Mouse (Mus musculus): ENCODE results near the gene Popdc3. TPM values are rescaled to one million over a fixed set of nuclear protein-coding genes. Genes with fewer than 3 reads are reported as not detected.
"Not testable (repeated sequence)": the region's sequence is repeated elsewhere in the genome, so short reads cannot be mapped to it uniquely, and the experiment has no call there.

Gene Popdc3
- 10 to 100 TPM; 41.4 to 47.4 TPM for total RNA-seq (2021)
- long read RNA-seq, experiment 1, transcript Popdc3-201 (4 exons, 1,853 nt): major isoform, 55 of 84 reads
- long read RNA-seq, experiment 1, transcript Popdc3-202 (4 exons, 1,369 nt): minor isoform, 9 of 84 reads
- long read RNA-seq, experiment 1, partial matches to known transcripts: 6 of 84 reads
- long read RNA-seq, experiment 1, other reads (novel, unspliced or antisense): 14 of 84 reads
- long read RNA-seq, experiment 2, transcript Popdc3-201 (4 exons, 1,853 nt): major isoform, 43 of 66 reads
- long read RNA-seq, experiment 2, partial matches to known transcripts: 2 of 66 reads
- long read RNA-seq, experiment 2, other reads (novel, unspliced or antisense): 19 of 66 reads

DNA sequence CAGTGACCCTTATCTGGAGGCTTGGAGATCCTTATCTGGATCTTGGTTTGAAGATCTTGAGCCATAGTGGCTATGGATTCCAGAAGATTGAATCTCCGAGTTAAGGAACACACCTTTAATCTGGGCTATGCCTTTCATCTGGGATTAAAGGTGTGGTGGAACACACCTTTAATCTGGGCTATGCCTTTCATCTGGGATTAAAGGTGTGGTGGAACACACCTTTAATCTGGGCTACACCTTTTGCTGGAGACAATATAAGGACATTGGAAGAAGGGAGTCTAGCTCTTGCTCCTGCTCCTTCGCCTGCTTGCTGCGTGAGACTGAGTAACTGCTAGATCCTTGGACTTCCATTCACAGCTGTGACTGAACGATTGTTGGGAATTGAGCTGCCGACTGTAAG, at the start of gene Popdc3:
Popdc3 (plus strand) TSS at position 301 of the 400 bp plus-strand sequence.
- DNase-seq: not testable (repeated sequence)

- DNase-seq: no peak
Observed at GRCm38 (mm10) chr10:45129105-45129504, 48.8 kb upstream of the Popdc3 start.

- DNase-seq: no peak
Observed at GRCm38 (mm10) chr10:45130004-45130403, 47.9 kb upstream of the Popdc3 start.

DNA sequence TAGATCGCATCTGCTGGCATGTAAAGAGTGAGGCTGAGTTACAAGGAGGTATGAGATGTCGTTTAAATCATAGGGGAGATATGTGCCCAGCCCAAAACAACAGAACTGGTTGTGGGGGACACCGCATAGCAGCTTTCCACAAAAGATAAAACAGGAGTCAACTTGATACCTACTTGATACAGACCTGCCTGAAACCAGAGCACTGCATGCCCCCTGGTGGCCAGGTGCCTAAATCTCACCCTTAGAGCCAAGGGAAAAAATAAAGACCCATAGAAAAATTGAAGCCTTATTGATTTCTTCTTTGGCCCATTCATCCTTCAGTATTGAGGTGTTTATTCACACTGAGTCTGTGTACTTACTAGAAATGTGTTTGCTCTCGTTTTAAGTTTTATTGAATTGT, 45.5 kb upstream of the Popdc3 start:
- DNase-seq: no peak

GRCm38 (mm10) chr10:45136806-45137205, 41.1 kb upstream of the Popdc3 start:
- no peak for DNase-seq

DNA sequence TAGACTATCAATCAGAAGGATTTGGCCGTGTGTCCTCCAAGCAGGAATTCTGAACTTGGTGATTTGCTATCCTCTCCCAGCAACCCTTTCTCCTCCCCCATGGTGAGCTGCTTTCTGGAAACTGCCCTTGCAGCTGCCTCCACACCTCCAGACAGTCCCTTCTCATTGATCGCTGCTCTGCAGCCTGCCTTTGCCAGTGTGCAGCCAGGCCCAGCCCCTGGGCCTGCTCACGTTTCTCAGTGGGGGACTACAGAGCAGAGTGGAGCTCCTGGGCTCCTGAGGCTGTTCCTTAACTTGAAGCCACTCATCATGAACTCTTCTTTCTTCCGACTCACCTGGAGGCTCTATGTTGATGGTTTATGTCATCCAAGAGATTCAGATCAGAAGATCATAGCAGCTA, 38.0 kb upstream of the Popdc3 start:
- DNase-seq: no peak

GRCm38 (mm10) chr10:45140474-45141212, 37.3 kb upstream of the Popdc3 start:
- DNase-seq: no peak

DNA sequence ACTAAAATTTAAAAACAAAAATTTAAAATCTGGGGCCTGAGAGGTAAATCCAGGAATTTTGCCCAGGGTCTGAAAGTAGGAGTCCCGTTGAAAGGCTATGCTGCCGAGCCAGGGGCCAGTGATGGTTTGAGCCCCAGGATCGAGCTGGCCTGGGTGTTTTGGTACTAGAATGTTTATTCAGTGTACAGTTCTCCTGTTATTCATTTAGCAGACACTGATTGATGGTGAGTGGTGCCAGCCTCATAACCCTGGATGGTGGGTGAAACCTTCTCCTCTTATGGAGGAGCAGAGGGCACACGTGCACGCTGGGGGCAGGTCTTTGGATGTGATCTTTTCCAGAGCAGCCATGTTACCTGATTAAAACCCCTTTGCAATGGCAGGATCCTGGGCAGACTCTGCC, 35.5 kb upstream of the Popdc3 start:
- no peak for DNase-seq

DNA sequence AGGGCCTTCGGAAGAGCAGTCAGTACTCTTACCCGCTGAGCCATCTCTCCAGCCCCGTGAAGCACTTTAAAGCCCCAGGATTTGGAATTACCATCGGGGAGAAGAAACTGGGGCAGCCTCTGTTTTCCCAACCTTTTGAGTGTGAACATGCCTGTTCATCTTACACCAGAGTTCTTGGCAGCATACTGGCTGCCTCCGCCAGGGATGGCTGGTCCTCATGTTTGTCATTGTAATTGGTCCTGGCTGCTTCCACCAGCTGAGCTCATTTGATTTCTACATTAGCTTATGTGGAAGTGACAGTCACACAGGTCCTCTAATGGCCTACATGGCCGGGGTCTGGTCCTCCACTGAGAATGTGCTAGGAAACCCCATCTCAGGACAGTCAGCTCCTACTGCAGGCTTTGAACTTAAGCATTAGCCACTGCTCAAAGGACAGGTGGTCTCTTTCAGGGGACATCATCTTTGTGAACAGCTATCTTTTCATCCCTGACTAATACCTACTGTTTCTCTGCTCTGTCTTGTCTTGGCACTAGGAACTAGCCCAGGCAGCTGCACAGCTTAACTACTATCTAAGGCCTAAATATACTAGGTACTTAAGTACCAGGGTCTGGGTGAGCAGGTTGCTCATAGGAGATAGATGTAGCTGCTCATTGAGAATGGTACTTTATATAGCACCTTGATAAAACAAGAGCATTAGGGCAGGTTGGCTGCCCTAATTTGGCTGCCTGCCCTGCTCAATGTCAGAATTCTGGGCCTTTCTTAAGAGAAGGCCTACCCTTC, 33.7 kb upstream of the Popdc3 start:
- no peak for DNase-seq

GRCm38 (mm10) chr10:45146821-45147220, 31.1 kb upstream of the Popdc3 start:
- no peak for DNase-seq

DNA sequence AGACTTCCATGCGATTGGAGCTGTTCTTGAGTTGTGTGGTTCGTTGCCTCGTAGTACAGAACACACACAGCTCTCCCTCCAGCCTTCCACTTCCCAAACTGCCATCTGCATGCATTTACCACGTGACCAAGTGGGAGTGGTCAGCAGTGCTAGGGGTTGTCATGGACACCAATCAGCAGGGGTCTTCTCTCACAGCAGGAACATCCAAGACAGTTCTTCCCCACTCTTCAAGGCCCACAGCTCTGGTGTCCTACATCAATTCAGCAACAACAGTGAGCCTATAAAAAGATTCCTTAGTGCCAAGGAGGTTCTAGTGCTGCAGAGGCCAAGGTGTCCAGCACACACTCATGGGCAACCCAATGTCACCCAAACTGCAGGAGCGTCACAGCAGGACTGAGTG, 26.8 kb upstream of the Popdc3 start:
- no peak for DNase-seq

- DNase-seq: no peak
Observed at GRCm38 (mm10) chr10:45151771-45152692, 25.9 kb upstream of the Popdc3 start.

- DNase-seq: no peak
Observed at GRCm38 (mm10) chr10:45154557-45155060, 23.3 kb upstream of the Popdc3 start.

- DNase-seq: no peak
Observed at GRCm38 (mm10) chr10:45165851-45166250, 12.0 kb upstream of the Popdc3 start.

- no peak for DNase-seq
Observed at GRCm38 (mm10) chr10:45173927-45174326, 4.0 kb upstream of the Popdc3 start.

DNA sequence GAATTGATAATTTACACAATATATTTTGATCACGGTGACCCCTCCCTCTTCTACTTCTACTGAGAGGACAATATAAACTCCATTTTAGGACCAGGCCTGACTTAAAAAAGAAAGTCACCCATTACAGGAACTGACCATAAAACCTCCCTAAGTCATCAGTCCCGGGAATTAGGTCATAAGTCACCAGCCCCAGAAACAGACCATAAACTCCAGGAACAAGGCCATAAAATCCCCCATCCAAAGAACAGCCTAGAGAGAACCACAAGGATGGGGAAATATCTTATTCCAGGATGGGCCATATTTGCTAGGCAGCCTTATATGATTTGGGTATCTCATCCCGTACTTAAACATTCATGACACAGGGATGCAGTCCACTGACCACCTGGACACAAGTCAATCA, 3.6 kb upstream of the Popdc3 start:
- DNase-seq: no peak

DNA sequence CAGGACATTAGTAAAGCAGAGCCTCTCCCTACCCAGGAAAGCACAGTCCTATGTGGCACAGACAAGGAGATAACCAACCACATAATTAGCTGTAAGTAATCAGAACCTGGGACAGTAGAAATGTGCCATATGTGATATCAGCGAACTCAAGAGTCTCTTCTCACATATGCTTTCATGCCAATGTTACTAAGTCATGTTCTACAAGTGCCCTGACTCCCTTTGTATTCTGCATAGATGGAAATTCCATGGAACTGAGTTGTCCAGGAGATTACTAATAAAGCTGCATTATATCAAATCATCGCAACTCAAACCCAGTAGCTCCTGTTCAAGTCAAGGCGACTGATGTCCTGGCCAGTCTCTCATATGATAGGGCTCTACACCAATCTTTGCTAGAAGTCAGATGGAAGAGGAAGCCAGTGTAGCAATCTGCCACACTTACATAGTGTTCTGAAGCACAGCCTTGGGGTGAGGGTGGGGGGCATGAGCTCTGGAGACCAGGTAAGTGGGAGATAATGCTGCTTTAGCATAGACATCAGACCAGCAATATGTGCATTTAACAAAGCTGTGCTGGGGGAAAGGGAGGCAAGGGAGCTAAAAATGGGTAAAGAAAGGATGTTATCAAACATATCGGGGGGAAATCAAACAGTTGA, 2.9 kb downstream of the Popdc3 start:
- DNase-seq: no peak

GRCm38 (mm10) chr10:45181344-45181743, 3.4 kb downstream of the Popdc3 start:
- no peak for DNase-seq

GRCm38 (mm10) chr10:45185457-45185856, 7.6 kb downstream of the Popdc3 start:
- DNase-seq: no peak

DNA sequence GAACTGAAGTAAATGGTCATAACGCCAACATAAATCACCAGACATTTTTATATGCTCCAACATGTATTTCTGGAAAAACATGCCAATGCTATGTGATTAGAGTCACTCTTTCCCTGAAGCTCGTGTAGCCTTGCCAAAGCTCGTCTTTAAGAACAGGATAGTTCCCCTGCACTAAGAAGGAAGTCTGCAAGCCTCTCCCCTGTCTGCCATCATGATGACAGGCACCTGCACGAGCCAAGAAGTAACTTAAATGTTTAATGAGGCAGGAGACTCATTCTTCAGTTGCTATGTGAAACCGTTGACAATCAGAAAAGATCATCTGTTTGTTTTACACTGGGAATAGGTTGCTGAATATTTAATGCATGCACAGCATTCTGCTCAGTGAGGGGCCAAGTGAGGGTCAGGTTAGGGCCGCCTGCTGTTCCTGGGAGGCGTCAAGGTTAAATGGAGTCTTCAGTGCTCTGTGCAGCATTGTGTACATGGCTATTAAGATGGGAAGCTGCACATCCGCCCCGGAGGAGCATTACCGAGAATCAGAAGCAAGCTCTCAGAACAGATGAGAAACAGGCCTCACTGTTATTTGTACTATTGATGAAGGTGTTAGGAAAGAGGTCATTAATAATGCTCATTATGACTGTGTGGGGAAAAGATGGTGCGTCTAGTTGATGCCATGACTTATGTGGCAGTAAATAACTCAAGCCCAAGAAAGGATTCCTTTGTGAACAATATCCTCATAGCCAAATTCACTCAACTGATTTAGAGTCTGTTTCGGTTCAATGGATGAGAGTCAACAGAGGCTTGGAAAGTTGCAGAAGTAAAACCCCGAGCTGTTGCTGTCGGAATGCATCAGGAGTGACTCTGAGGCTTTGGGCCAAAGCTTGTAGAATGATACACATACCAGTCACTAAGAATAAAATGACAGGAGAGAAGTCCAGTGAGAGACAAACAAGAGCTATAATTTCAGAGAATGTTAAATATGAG, 15.7 kb downstream of the Popdc3 start:
- DNase-seq: no peak
